Mouse (Mus musculus): ENCODE measurements around the gene Csf2rb2. TPM values are rescaled to one million over a fixed set of nuclear protein-coding genes. Genes with fewer than 3 reads are reported as not detected.

Csf2rb2 gene
- total and polyA plus RNA-seq, 3 experiments: 14.8 to 56.5 (median 21.6) TPM

DNA sequence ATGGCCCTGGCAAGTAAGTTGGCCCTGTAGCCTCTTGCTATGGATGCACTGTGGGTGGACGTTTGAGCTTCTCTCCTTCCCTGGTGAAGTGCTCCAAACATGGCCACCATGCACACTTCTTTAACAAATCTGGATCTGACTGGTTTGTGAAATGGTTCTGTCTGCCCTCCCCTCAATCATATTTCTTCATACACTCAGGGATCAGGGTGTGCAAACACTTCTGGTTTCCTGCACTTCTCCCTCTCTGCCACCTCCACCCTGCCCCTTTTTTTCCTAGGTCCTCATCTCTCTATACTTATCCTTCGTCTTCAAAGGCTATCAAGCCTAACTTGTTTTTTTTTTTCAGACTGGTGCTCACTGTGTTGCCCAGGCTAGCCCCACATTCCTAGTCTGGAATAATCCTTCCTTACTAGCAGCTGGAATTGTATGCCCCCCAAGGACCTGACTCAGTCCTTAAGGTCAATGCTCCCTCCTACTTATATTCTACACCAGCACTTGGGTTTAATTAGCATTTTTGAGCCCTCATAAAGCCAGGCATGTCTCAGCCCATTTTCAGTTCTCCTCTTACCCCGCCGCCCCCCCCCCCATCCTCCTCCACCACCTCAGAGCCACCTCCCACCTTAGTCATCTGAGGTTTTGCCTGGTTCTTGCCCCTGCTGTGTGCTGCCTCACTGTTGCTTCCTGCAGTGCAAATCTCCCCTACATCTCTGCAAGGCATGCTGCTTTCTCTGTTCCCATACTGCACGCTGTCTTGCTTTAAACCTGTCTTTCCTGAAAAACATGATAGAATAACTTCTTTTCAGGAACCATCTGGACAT lies 26.2 kb upstream of the Csf2rb2 start (continued):
- TF ChIP-seq MYC (IDR thresholded peaks at IDR 0.05; ENCODE audit: low read depth, low read length): no peak
- TF ChIP-seq TCF12 (IDR thresholded peaks at IDR 0.05; ENCODE audit: low read depth, low read length): peak; percentile 31; the same call in 1 of the 2 replicates
- TF ChIP-seq EP300 (IDR thresholded peaks at IDR 0.05; ENCODE audit: low read length): no peak; the same call in 1 of the 2 replicates
- TF ChIP-seq USF2 (conservative IDR thresholded peaks at IDR 0.05; ENCODE audit: low read depth, low read length): no peak
- TF ChIP-seq CTCF (conservative IDR thresholded peaks at IDR 0.05 in 1 of 2, IDR thresholded peaks at IDR 0.05 in 1 of 2; ENCODE audit: low read depth in 2 of 2, low read length in 2 of 2): no peak
- TF ChIP-seq MEF2A (IDR thresholded peaks at IDR 0.05; ENCODE audit: borderline replicate concordance, low read depth, low read length): no peak
- peak; percentile 55; the same call in 1 of the 2 replicates for TF ChIP-seq ZNF384 (IDR thresholded peaks at IDR 0.05; ENCODE audit: low read depth, low read length)
- no peak for TF ChIP-seq PAX5 (IDR thresholded peaks at IDR 0.05; ENCODE audit: low read length)
- no peak for TF ChIP-seq NRF1 (IDR thresholded peaks at IDR 0.05; ENCODE audit: low read depth, low read length)
- peak; percentile 64 for TF ChIP-seq ETS1 (conservative IDR thresholded peaks at IDR 0.05; ENCODE audit: low read depth, low read length)
- no peak for TF ChIP-seq ELF1 (IDR thresholded peaks at IDR 0.05; ENCODE audit: low read depth, low read length)
- TF ChIP-seq MAX (IDR thresholded peaks at IDR 0.05; ENCODE audit: low read length): peak; percentile 33; the same call in 1 of the 2 replicates

DNA sequence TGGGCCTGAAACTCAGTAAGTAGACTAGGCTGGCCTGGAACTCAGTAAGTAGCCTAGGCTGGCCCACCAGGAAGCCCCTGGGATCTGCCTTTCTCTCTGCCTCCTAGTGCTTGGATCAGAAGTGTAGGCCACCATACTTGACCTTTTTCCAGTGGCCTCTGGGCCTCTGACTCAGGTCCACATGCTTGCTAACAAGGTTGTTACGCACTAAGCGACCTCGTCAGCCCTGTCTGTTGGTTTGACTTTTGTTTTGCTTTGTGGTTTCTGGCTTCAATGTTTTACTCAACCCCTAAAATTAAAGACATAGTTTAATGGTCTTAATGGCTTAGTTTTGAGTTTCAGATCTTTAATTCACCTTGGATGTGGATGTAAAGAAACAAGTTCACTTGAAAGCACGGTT lies 25.2 kb upstream of the Csf2rb2 start:
- in situ Hi-C loops (cut with MboI; ENCODE audit: low pct_ligation_motif_present, low pct_unique_long_range_greater_than_20kb, low sequenced_read_pairs): loop anchor here (5.0 to 10.0 kb wide), 2 partner anchors 73 to 146 kb away; no protein-coding TSS in a partner anchor
- Histone ChIP-seq H3K9ac (ENCODE audit: insufficient read depth, low read depth) (peak overlapping the region; percentile 72), H3K36me3 (replicated peaks in 1 of 2; ENCODE audit: control insufficient read depth in 1 of 2, insufficient read depth in 1 of 2, low read length in 1 of 2) (peaks cover 32 to 57% of the 10 kb centered on the region in 2 experiments), H3K27me3 (replicated peaks) (no peaks in the 10 kb centered on the region), H3K4me1 (ENCODE audit: control insufficient read depth in 1 of 2, insufficient read depth in 2 of 2) (peaks cover 21 to 58% of the 10 kb centered on the region in 2 experiments), H3K4me3 (replicated peaks in 1 of 3; ENCODE audit: low read depth in 2 of 3, low read length in 2 of 3, poor library complexity in 1 of 3) (peak overlapping the region; percentile 24 to 47 (median 43)), H3K27ac (ENCODE audit: insufficient read depth, low read depth) (peak overlapping the region; percentile 94), H3K79me2 (replicated peaks; ENCODE audit: control insufficient read depth, extremely low read depth, insufficient read depth, poor library complexity, severe bottlenecking) (peaks cover 80% of the 10 kb centered on the region), H3K9me3 (replicated peaks; ENCODE audit: low read length) (no peaks in the 10 kb centered on the region), H3K4me2 (ENCODE audit: insufficient read depth, low read depth, poor library complexity, severe bottlenecking) (peak overlapping the region; percentile 97)
- DNase-seq (ENCODE audit: extremely low read depth): no peak
- dilution Hi-C loops (cut with MboI; ENCODE audit: extremely low pct_ligation_motif_present, extremely low pct_unique_long_range_greater_than_20kb, low sequenced_read_pairs): no loop called here
- TF ChIP-seq CTCF (conservative IDR thresholded peaks at IDR 0.05 in 1 of 2, IDR thresholded peaks at IDR 0.05 in 1 of 2; ENCODE audit: low read depth in 2 of 2, low read length in 2 of 2) (no peak), GABPA (IDR thresholded peaks at IDR 0.05; ENCODE audit: insufficient replicate concordance, low read depth, low read length) (no peak), EP300 (IDR thresholded peaks at IDR 0.05; ENCODE audit: low read length) (peak; percentile 23; the same call in 1 of the 2 replicates), MAZ (IDR thresholded peaks at IDR 0.05; ENCODE audit: low read depth, low read length) (no peak), MYC (IDR thresholded peaks at IDR 0.05; ENCODE audit: low read depth, low read length) (no peak), ELF1 (IDR thresholded peaks at IDR 0.05; ENCODE audit: low read depth, low read length) (no peak), MEF2A (IDR thresholded peaks at IDR 0.05; ENCODE audit: borderline replicate concordance, low read depth, low read length) (no peak), RAD21 (IDR thresholded peaks at IDR 0.05; ENCODE audit: low read depth, low read length) (no peak), RCOR1 (conservative IDR thresholded peaks at IDR 0.05; ENCODE audit: low read depth, low read length) (no peak), ETS1 (conservative IDR thresholded peaks at IDR 0.05; ENCODE audit: low read depth, low read length) (no peak), ZMIZ1 (IDR thresholded peaks at IDR 0.05; ENCODE audit: low read depth, low read length) (no peak), TCF12 (IDR thresholded peaks at IDR 0.05; ENCODE audit: low read depth, low read length) (0 out of 2 replicates have a peak, but pooled peaks have one; percentile 10), POLR2A (IDR thresholded peaks at IDR 0.05; ENCODE audit: low read depth, low read length) (0 out of 2 replicates have a peak, but pooled peaks have one; percentile 15), KAT2A (IDR thresholded peaks at IDR 0.05; ENCODE audit: insufficient replicate concordance, low read length) (no peak), USF1 (IDR thresholded peaks at IDR 0.05; ENCODE audit: low read depth, low read length) (no peak), MXI1 (IDR thresholded peaks at IDR 0.05; ENCODE audit: low read depth, low read length) (0 out of 2 replicates have a peak, but pooled peaks have one; percentile 38), USF2 (conservative IDR thresholded peaks at IDR 0.05; ENCODE audit: low read depth, low read length) (no peak), ZNF384 (IDR thresholded peaks at IDR 0.05; ENCODE audit: low read depth, low read length) (no peak)

All from CH12.LX (cell line).